Mouse (Mus musculus): ENCODE data around the gene Gm21913. TPM values are rescaled to one million over a fixed set of nuclear protein-coding genes. Genes with fewer than 3 reads are reported as not detected.
"Not testable (repeated sequence)": the region's sequence is repeated elsewhere in the genome, so short reads cannot be mapped to it uniquely, and the experiment has no call there.

The Gm21913 gene
- polyA plus RNA-seq (2015; fragmentation: Nextera tagmentation; extraction: Ambion mirVana), result not detected in 2 replicates

- H3K9me3 ChIP-seq (replicated peaks); ATAC-seq (ENCODE audit: insufficient number of reproducible peaks, low FRiP score, low TSS enrichment, low read depth); H3K9ac ChIP-seq; H3K27ac ChIP-seq (replicated peaks); H3K4me2 ChIP-seq (replicated peaks); H3K27me3 ChIP-seq; H3K4me3 ChIP-seq (replicated peaks); H3K36me3 ChIP-seq; H3K4me1 ChIP-seq: not testable (repeated sequence)
- no CpG with 5 or more reads among the region's 3 CpGs for WGBS
Measured at GRCm38 (mm10) chrY:74623596-74623995, at the start of gene Gm21913. Gm21913 (plus strand) TSS chrY:74623896.

Other genes starting within 250 kb of the Gm21913 start
- gene Gm29110, start 153.4 kb upstream of the Gm21913 start, polyA plus RNA-seq (2015; fragmentation: Nextera tagmentation; extraction: Ambion mirVana), result not detected in 2 replicates

Data from embryonic facial prominence, embryonic 15.5 days (tissue).